Mouse (Mus musculus): ENCODE results near the gene Krcc1.

DNA sequence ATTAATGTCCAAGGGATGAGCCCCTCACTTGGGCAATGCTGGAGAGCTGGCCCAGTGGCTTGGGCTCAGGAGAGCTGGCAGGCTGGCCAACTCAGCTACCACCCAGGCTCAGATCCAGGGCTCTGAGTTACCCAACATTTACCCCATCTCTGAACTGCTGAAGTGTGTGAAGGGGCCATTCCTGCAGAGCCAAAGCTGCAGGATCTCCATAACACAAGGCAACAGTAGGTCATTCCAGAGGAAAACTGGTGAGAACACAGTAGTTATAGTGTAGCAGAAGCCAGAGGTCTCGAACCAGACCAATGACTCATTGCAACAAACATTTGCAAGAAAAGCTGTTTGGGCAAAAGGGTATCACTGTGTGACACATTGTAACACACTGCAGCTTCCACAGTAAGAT, 28.7 kb upstream of the Krcc1 start:
- TF ChIP-seq CTCF (IDR thresholded peaks at IDR 0.05 in 2 of 3, conservative IDR thresholded peaks at IDR 0.05 in 1 of 3; ENCODE audit: control insufficient read depth in 1 of 3, insufficient read depth in 1 of 3, low read depth in 2 of 3, low read length in 3 of 3, poor library complexity in 1 of 3, severe bottlenecking in 1 of 3) (no peak), BHLHE40 (IDR thresholded peaks at IDR 0.05; ENCODE audit: borderline replicate concordance, low read depth, low read length) (no peak), MYC (IDR thresholded peaks at IDR 0.05; ENCODE audit: low read depth, low read length) (no peak), EP300 (IDR thresholded peaks at IDR 0.05; ENCODE audit: low read depth in 1 of 2, low read length in 2 of 2) (no peak), TBP (IDR thresholded peaks at IDR 0.05; ENCODE audit: low read depth, low read length) (no peak), ZMIZ1 (IDR thresholded peaks at IDR 0.05; ENCODE audit: low read depth, low read length) (no peak), JUND (IDR thresholded peaks at IDR 0.05; ENCODE audit: low read depth, low read length) (no peak), MEF2A (IDR thresholded peaks at IDR 0.05; ENCODE audit: extremely low read depth, insufficient replicate concordance, low read depth, low read length, poor library complexity, severe bottlenecking) (no peak), USF1 (IDR thresholded peaks at IDR 0.05; ENCODE audit: low read depth, low read length) (no peak), MAFK (IDR thresholded peaks at IDR 0.05; ENCODE audit: borderline replicate concordance, low read depth, low read length) (no peak), MXI1 (IDR thresholded peaks at IDR 0.05; ENCODE audit: low read depth, low read length) (no peak), POLR2AphosphoS2 (IDR thresholded peaks at IDR 0.05; ENCODE audit: low read length) (no peak)
